In the genomic region with DNA sequence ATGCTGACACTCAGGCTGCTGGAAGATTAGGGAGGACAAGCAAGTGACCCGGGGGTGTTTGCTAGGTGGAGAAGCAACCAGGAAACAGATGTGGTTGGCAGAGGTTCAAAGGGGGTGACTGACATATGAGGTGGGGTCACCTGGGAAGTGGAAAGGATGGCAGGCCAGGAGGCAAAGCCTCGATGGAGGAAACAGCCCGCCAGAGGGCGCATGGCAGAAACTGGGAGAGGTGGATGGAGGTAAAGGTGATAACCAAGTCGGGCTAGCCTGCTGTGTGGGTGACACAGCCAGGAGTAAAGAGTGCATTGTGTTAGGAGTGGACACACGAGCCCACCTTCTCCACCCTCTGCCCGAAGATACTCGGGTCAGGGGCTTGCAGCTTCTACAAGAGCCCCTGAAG, we compare ENCODE assay signal across 8 mouse cellular contexts. TPM values are rescaled to one million over a fixed set of nuclear protein-coding genes. Genes with fewer than 3 reads are reported as not detected.
DNase-seq lines count a peak whose midpoint lies in the region; ATAC-seq and TF ChIP-seq lines count a peak whose summit lies in the region.
"Had no signal": no experiment of that assay in that cellular context is flagged by ENCODE, and none has a peak within 500 bp of the region (broad histone marks: within the 10 kb centered on the region; RNA-seq: fewer than 3 reads in every experiment).

No protein-coding gene starts in this region.

- H3K27me3 ChIP-seq in testis, adult 2 months (ENCODE audit: control insufficient read depth, insufficient read depth, low read length), result no peaks in the 10 kb centered on the region

- H3K4me3 ChIP-seq in testis, adult 2 months (ENCODE audit: control insufficient read depth, low read depth, low read length), result no peak overlapping the region
- no peak overlapping the region for H3K4me3 ChIP-seq in cortical plate, adult 2 months (ENCODE audit: insufficient read depth, low read length)
- H3K4me3 ChIP-seq: limb, embryonic 12.5 days had no signal

- no peaks in the 10 kb centered on the region for H3K36me3 ChIP-seq in testis, adult 2 months (ENCODE audit: control insufficient read depth, insufficient read depth, low read length)

- H3K4me1 ChIP-seq in testis, adult 2 months (ENCODE audit: control insufficient read depth, insufficient read depth, low read length), result peaks cover 15% of the 10 kb centered on the region
- H3K4me1 ChIP-seq in cortical plate, adult 2 months (ENCODE audit: control insufficient read depth, insufficient read depth, low read length), result peaks cover 3% of the 10 kb centered on the region; the same call in 1 of the 2 replicates

- intact Hi-C loops in left cerebral cortex, postnatal 10 days (cut with DNase I), result loop anchor here (10.0 kb wide), 2 partner anchors 215 to 335 kb away; partner anchors contain the start of gene Tdgf1

- peak; percentile 35; the same call in 1 of the 2 replicates for TF ChIP-seq CTCF in testis, adult 2 months (IDR thresholded peaks at IDR 0.05; ENCODE audit: control insufficient read depth, insufficient read depth, insufficient replicate concordance, low read depth, low read length)
- peak; percentile 47; the same call in 1 of the 2 replicates for TF ChIP-seq CTCF in cortical plate, adult 2 months (IDR thresholded peaks at IDR 0.05; ENCODE audit: extremely low read depth, insufficient read depth, low read length)

- 0 out of 2 replicates have a peak, but pooled peaks have one; percentile 18 for ATAC-seq in megakaryocyte-erythroid progenitor cell, adult 5-6 weeks (replicated peaks; ENCODE audit: low FRiP score, low TSS enrichment, poor library complexity, severe bottlenecking)

- DNase-seq in heart, postnatal 4 days, result peak; percentile 77
- DNase-seq in heart, adult 8-10 months (ENCODE audit: low spot score), result no peak
- DNase-seq in testis, postnatal 14 days (ENCODE audit: low spot score), result no peak
- no peak for DNase-seq in left cerebral cortex, postnatal 10 days (ENCODE audit: extremely low spot score in 1 of 2, low spot score in 2 of 2)

- H3K27ac ChIP-seq in testis, adult 2 months (ENCODE audit: control insufficient read depth, insufficient read depth, low read depth, low read length), result no peak overlapping the region
- H3K27ac ChIP-seq in cortical plate, adult 2 months (ENCODE audit: insufficient read depth, low read length), result no peak overlapping the region
- H3K27ac ChIP-seq: limb, embryonic 12.5 days had no signal

- TF ChIP-seq POLR2A in testis, adult 2 months (IDR thresholded peaks at IDR 0.05; ENCODE audit: control insufficient read depth, low read depth, low read length), result no peak
- no peak for TF ChIP-seq POLR2A in cortical plate, adult 2 months (IDR thresholded peaks at IDR 0.05; ENCODE audit: extremely low read depth, insufficient read depth, low read length)

RNA-seq across cellular contexts. Expression of gene Myl3, which starts 11.8 kb away (rescaled TPM):
- total RNA-seq in heart, postnatal 4 days (2021), result 1,000 to 10,000 TPM; 8,328 to 9,816 TPM
- total RNA-seq in heart, adult 8-10 months (2022), result over 10,000 TPM; 10,766 to 11,632 (median 11,251) TPM
- 0.90 TPM in 2 replicates for polyA plus RNA-seq in testis, adult 2 months (2012; rRNA removed)
- 0.13 and 0.30 TPM in 2 replicates for polyA plus RNA-seq in cortical plate, adult 2 months (2012; rRNA removed)
- not detected in 2 replicates for total RNA-seq in megakaryocyte-erythroid progenitor cell, adult 5-6 weeks (2014; fragmentation: Nextera tagmentation)
- not detected in 2 replicates for total RNA-seq in megakaryocyte-erythroid progenitor cell, adult 5-6 weeks (2017)
- under 1 TPM; 0.39 to 0.56 TPM for total RNA-seq in left cerebral cortex, postnatal 10 days (2021)

RNA-seq across cellular contexts. Expression of gene Pth1r, which starts 17.1 kb away (rescaled TPM):
- 10 to 100 TPM; 16.4 to 19.3 TPM for total RNA-seq in heart, postnatal 4 days (2021)
- total RNA-seq in heart, adult 8-10 months (2022), result 1 to 10 TPM; 4.4 to 7.0 (median 5.1) TPM
- 2.8 and 2.9 TPM in 2 replicates for polyA plus RNA-seq in testis, adult 2 months (2012; rRNA removed)
- 8.2 and 9.0 TPM in 2 replicates for polyA plus RNA-seq in cortical plate, adult 2 months (2012; rRNA removed)
- not detected in 2 replicates for total RNA-seq in megakaryocyte-erythroid progenitor cell, adult 5-6 weeks (2014; fragmentation: Nextera tagmentation)
- not detected in 2 replicates for total RNA-seq in megakaryocyte-erythroid progenitor cell, adult 5-6 weeks (2017)
- 1 to 10 TPM; 9.1 to 9.3 TPM for total RNA-seq in left cerebral cortex, postnatal 10 days (2021)

Comparison
In these comparisons a context has a peak if more than half of its experiments do, and no peak if none do; other contexts are left out.
1. RNA of gene Myl3, which starts 11.8 kb away (total RNA-seq): 10,766 to 11,632 TPM in heart, adult 8-10 months and 8,328 to 9,816 TPM in heart, postnatal 4 days; 0.39 to 0.56 TPM in left cerebral cortex, postnatal 10 days and not detected in megakaryocyte-erythroid progenitor cell, adult 5-6 weeks; every median in the first group is over 1,000 times any median in the second.
2. RNA of gene Pth1r, which starts 17.1 kb away (total RNA-seq): 16.4 to 19.3 TPM in heart, postnatal 4 days, 9.1 to 9.3 TPM in left cerebral cortex, postnatal 10 days and 4.4 to 7.0 TPM in heart, adult 8-10 months; not detected in megakaryocyte-erythroid progenitor cell, adult 5-6 weeks; every median in the first group is over 4 times any median in the second.